Mouse (Mus musculus) heart, embryonic 13.5 days (tissue): Measurements from ENCODE around the gene Gzmf. TPM values are rescaled to one million over a fixed set of nuclear protein-coding genes. Genes with fewer than 3 reads are reported as not detected.
"Not testable (repeated sequence)": the region's sequence is repeated elsewhere in the genome, so short reads cannot be mapped to it uniquely, and the experiment has no call there.

Experiments
- ATAC-seq: fragments of 200-750 bp; cut with Nextera tagmentation; 2 replicates; pipeline ENCODE4 v1.8.0; 2017; ENCODE audit warnings: moderate TSS enrichment; ENCODE audit not compliant: insufficient number of reproducible peaks, low FRiP score, low TSS enrichment; ENCODE audit errors: extremely low read depth
- H3K27ac ChIP-seq: fragments of 300-500 bp; sonication (generic); replicated peaks from 2 replicates; pipeline ENCODE4 v1.5.1; 2015; ENCODE audit warnings: moderate library complexity, mild to moderate bottlenecking, inconsistent platforms
- H3K27me3 ChIP-seq: fragments of 300-500 bp; sonication (generic); replicated peaks from 2 replicates; pipeline ENCODE4 v1.6.1; 2015; ENCODE audit warnings: mild to moderate bottlenecking, inconsistent platforms
- H3K36me3 ChIP-seq: fragments of 300-500 bp; sonication (generic); 2 replicates; pipeline ENCODE4 v1.6.1; 2015; ENCODE audit warnings: mild to moderate bottlenecking, inconsistent platforms
- H3K4me1 ChIP-seq: fragments of 300-500 bp; sonication (generic); 2 replicates; pipeline ENCODE4 v1.6.1; 2015; ENCODE audit warnings: inconsistent platforms
- H3K4me2 ChIP-seq: fragments of 300-500 bp; sonication (generic); 2 replicates; pipeline ENCODE4 v1.6.1; 2015; ENCODE audit warnings: inconsistent platforms, mild to moderate bottlenecking, moderate library complexity
- H3K4me3 ChIP-seq: fragments of 300-500 bp; sonication (generic); 2 replicates; pipeline ENCODE4 v1.5.1; 2015; ENCODE audit warnings: moderate library complexity, mild to moderate bottlenecking, inconsistent platforms
- H3K9ac ChIP-seq: fragments of 300-500 bp; sonication (generic); 2 replicates; pipeline ENCODE4 v1.6.1; 2015; ENCODE audit warnings: inconsistent platforms, mild to moderate bottlenecking, moderate library complexity
- H3K9me3 ChIP-seq: fragments of 300-500 bp; sonication (generic); 2 replicates; pipeline ENCODE4 v1.6.1; 2016; ENCODE audit warnings: inconsistent platforms
- WGBS: fragments of 180-500 bp; shearing (Covaris S2); methylation state at CpG from one replicate; pipeline ENCODE4 v1.1.7; 2015; ENCODE audit warnings: mixed read lengths; 5-methylcytosine and 5-hydroxymethylcytosine counted together
- polyA plus RNA-seq: library from polyadenylated mRNA; unstranded; fragments of >200 nt; fragmentation: Nextera tagmentation; extraction: Ambion mirVana; gene quantifications from 2 replicates; pipeline ENCODE4 v1.2.1, GENCODE M21; 2015

The Gzmf gene
- not detected in 2 replicates for polyA plus RNA-seq

- ATAC-seq = no peak
- no peak within 1 kb of the TSS for H3K27ac ChIP-seq
- H3K9ac ChIP-seq = no peak within 1 kb of the TSS
- 83% methylated on average over 4 of the region's 4 CpGs for WGBS
- no peak within 1 kb of the TSS for H3K4me3 ChIP-seq
- no peaks in the 10 kb centered on the region for H3K36me3 ChIP-seq
- H3K27me3 ChIP-seq = no peaks in the 10 kb centered on the region
- no peak within 1 kb of the TSS for H3K4me2 ChIP-seq
- H3K4me1 ChIP-seq = no peaks in the 10 kb centered on the region
- no peaks in the 10 kb centered on the region for H3K9me3 ChIP-seq
These were observed at the start of gene Gzmf for GRCm38 (mm10) chr14:56211317-56211716. Gene Gzmf, minus strand, starts transcription at chr14:56211417.

- H3K4me2 ChIP-seq = no peak overlapping the region
- no peaks in the 10 kb centered on the region for H3K36me3 ChIP-seq
- no peak overlapping the region for H3K27ac ChIP-seq
- H3K4me1 ChIP-seq = no peaks in the 10 kb centered on the region
- H3K9ac ChIP-seq = no peak overlapping the region
- H3K4me3 ChIP-seq = no peak overlapping the region
- ATAC-seq = no peak
- H3K27me3 ChIP-seq = no peaks in the 10 kb centered on the region
- H3K9me3 ChIP-seq = no peaks in the 10 kb centered on the region
These were observed 29.2 kb upstream of the Gzmf start for GRCm38 (mm10) chr14:56240409-56240808.

DNA sequence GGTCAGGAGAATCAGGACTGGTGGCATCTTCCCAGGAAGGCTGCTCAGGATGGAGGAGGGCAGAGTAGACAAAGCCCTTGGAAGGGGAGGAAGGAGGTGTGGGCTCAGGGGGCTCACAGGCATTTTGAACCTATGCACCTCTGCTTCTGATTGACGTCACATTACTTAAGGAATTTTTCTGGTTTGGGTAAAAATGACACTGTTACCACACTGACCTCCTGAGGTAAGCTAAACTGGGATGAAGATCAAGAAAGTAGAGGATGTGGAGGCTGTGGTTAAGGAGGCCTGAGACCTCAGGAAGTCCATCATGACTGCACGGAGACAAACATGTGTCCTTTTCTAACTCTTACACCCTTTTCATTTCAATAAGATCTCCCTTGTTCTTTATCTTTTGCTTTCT, 23.3 kb upstream of the Gzmf start, which contains the start of gene Gzmc:
Gene Gzmc, minus strand, starts transcription at position 101 of the 400 bp plus-strand sequence.
- no peaks in the 10 kb centered on the region for H3K27me3 ChIP-seq
- no peaks in the 10 kb centered on the region for H3K4me1 ChIP-seq
- H3K27ac ChIP-seq = no peak within 1 kb of the TSS
- no peak within 1 kb of the TSS for H3K4me2 ChIP-seq
- no peaks in the 10 kb centered on the region for H3K36me3 ChIP-seq
- no peaks in the 10 kb centered on the region for H3K9me3 ChIP-seq
- ATAC-seq = no peak
- WGBS = 66% methylated on average over 2 of the region's 2 CpGs
- no peak within 1 kb of the TSS for H3K4me3 ChIP-seq
- H3K9ac ChIP-seq = no peak within 1 kb of the TSS

GRCm38 (mm10) chr14:56205613-56206012, 5.6 kb downstream of the Gzmf start:
- Histone ChIP-seq H3K27me3 (no peaks in the 10 kb centered on the region), H3K4me3 (no peak overlapping the region), H3K9me3 (no peaks in the 10 kb centered on the region), H3K36me3 (no peaks in the 10 kb centered on the region), H3K27ac (no peak overlapping the region), H3K4me1 (no peaks in the 10 kb centered on the region), H3K9ac (no peak overlapping the region), H3K4me2 (no peak overlapping the region)
- 75% methylated on average over 1 of the region's 1 CpGs for WGBS
- no peak for ATAC-seq

DNA sequence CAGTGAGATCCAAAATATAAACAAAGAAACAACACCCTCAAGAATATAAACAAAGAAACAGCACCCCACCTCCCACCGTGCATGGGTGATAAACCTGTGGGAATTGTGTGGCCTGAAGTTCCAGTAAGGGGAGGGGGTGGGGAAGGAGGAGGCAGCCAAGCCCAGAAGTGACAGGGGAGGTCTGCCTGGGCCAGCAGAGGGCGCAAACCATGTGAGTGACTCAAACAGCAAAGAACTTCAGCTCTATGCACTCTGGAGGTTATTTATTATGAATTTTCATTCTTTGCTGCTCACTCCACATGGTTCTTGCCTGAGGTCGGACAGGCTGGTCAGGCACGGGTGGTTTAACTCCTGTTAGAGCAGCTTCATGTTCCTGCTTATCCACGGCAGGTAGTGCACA, 6.2 kb downstream of the Gzmf start:
- not testable (repeated sequence) for H3K4me1 ChIP-seq, H3K36me3 ChIP-seq, ATAC-seq, H3K4me3 ChIP-seq, H3K9me3 ChIP-seq, H3K27me3 ChIP-seq, H3K9ac ChIP-seq, H3K4me2 ChIP-seq, H3K27ac ChIP-seq
- 32% methylated on average over 5 of the region's 5 CpGs for whole genome bisulfite sequencing

- H3K9me3 ChIP-seq = no peaks in the 10 kb centered on the region
- H3K27ac ChIP-seq = no peak overlapping the region
- 13% methylated on average over 2 of the region's 2 CpGs for WGBS
- no peak for ATAC-seq
- H3K27me3 ChIP-seq = no peaks in the 10 kb centered on the region
- no peaks in the 10 kb centered on the region for H3K4me1 ChIP-seq
- H3K4me3 ChIP-seq = no peak overlapping the region
- H3K4me2 ChIP-seq = no peak overlapping the region
- H3K9ac ChIP-seq = no peak overlapping the region
- no peaks in the 10 kb centered on the region for H3K36me3 ChIP-seq
These were observed 7.2 kb downstream of the Gzmf start for GRCm38 (mm10) chr14:56203975-56204374.

DNA sequence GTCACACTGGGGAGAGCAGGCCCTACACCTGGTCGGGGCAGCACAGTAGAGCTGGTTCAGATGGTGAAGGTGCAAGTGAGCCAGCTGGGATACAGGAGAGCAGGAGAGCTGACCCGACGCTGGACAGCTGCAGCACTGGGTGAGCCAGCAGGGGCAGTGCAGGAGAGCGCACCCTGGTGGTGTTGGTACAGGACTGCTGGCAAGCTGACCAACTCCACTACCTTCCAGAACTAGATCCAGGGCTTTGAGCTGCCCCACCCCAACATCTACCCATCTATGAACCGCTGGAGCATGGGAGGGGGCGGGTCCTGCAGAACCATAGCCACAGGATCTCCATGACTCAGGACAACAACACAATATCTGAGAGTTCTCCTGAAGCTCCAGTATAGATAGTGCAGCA, 24.3 kb downstream of the Gzmf start:
- ATAC-seq = no peak
- Histone ChIP-seq H3K9me3 (no peaks in the 10 kb centered on the region), H3K4me1 (no peaks in the 10 kb centered on the region), H3K36me3 (no peaks in the 10 kb centered on the region), H3K4me3 (no peak overlapping the region), H3K4me2 (no peak overlapping the region), H3K9ac (no peak overlapping the region), H3K27me3 (no peaks in the 10 kb centered on the region), H3K27ac (no peak overlapping the region)
- 52% methylated on average over 6 of the region's 6 CpGs for WGBS

DNA sequence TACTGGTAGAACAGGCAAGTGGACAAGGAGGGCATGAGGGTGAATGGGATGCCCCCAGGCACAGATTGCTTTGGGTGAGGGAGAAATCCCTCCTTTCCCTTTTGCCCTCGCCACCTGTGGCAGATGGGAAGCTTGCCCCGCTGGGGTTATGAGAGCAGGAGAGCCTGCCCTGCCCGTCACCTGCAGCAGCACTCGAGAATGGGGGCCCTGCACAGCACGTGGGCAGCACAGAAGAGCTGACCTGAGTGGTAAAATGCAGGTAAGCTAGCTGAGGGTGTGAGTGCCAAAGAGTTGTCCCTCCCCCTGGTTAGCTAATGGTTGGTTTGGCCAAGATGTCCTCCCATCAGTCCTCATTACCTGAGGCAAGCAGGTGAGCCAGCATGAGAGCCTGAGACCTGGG, 24.7 kb downstream of the Gzmf start:
- Histone ChIP-seq H3K4me2 (no peak overlapping the region), H3K27ac (no peak overlapping the region), H3K27me3 (no peaks in the 10 kb centered on the region), H3K9ac (no peak overlapping the region), H3K36me3 (no peaks in the 10 kb centered on the region), H3K4me1 (no peaks in the 10 kb centered on the region), H3K9me3 (no peaks in the 10 kb centered on the region), H3K4me3 (no peak overlapping the region)
- no peak for ATAC-seq
- WGBS = 72% methylated on average over 5 of the region's 5 CpGs

GRCm38 (mm10) chr14:56177651-56178050, 33.6 kb downstream of the Gzmf start:
- 25% methylated on average over 8 of the region's 8 CpGs for WGBS
- H3K36me3 ChIP-seq, H3K9me3 ChIP-seq, H3K9ac ChIP-seq, H3K27me3 ChIP-seq, H3K4me2 ChIP-seq, H3K27ac ChIP-seq, H3K4me3 ChIP-seq, H3K4me1 ChIP-seq, ATAC-seq: not testable (repeated sequence)

GRCm38 (mm10) chr14:56174499-56174898, 36.7 kb downstream of the Gzmf start, which contains the start of gene Gzmn:
Gene Gzmn, minus strand, starts transcription at chr14:56174599.
- Histone ChIP-seq H3K36me3 (no peaks in the 10 kb centered on the region), H3K9ac (no peak within 1 kb of the TSS), H3K9me3 (no peaks in the 10 kb centered on the region), H3K4me1 (no peaks in the 10 kb centered on the region), H3K4me2 (no peak within 1 kb of the TSS), H3K27ac (no peak within 1 kb of the TSS), H3K4me3 (no peak within 1 kb of the TSS), H3K27me3 (no peaks in the 10 kb centered on the region)
- no peak for ATAC-seq
- WGBS = 82% methylated on average over 5 of the region's 5 CpGs

GRCm38 (mm10) chr14:56173396-56173795, 37.8 kb downstream of the Gzmf start:
- ATAC-seq = no peak

GRCm38 (mm10) chr14:56172744-56173143, 38.5 kb downstream of the Gzmf start:
- no peaks in the 10 kb centered on the region for H3K27me3 ChIP-seq
- H3K9ac ChIP-seq = no peak overlapping the region
- ATAC-seq = no peak
- no peaks in the 10 kb centered on the region for H3K9me3 ChIP-seq
- H3K4me2 ChIP-seq = no peak overlapping the region
- H3K4me3 ChIP-seq = no peak overlapping the region
- WGBS = 84% methylated on average over 5 of the region's 5 CpGs
- H3K27ac ChIP-seq = no peak overlapping the region
- no peaks in the 10 kb centered on the region for H3K4me1 ChIP-seq
- H3K36me3 ChIP-seq = no peaks in the 10 kb centered on the region

More at GRCm38 (mm10) chr14:56173396-56173795, 37.8 kb downstream of the Gzmf start:
- WGBS = 92% methylated on average over 6 of the region's 6 CpGs
- H3K27me3 ChIP-seq = no peaks in the 10 kb centered on the region
- H3K4me3 ChIP-seq = no peak overlapping the region
- H3K27ac ChIP-seq = no peak overlapping the region
- no peaks in the 10 kb centered on the region for H3K9me3 ChIP-seq
- no peaks in the 10 kb centered on the region for H3K4me1 ChIP-seq
- no peaks in the 10 kb centered on the region for H3K36me3 ChIP-seq
- H3K4me2 ChIP-seq = no peak overlapping the region
- H3K9ac ChIP-seq = no peak overlapping the region
